Mouse (Mus musculus): ENCODE measurements around the gene Ugt1a10.

- TF ChIP-seq EP300 (IDR thresholded peaks at IDR 0.05; ENCODE audit: low read depth) (no peak), CTCF (IDR thresholded peaks at IDR 0.05; ENCODE audit: low read depth) (no peak)
Measured at GRCm38 (mm10) chr1:88009521-88009920, 45.7 kb upstream of the Ugt1a10 start.
